Mouse (Mus musculus): ENCODE data around the gene Pdzd8. TPM values are rescaled to one million over a fixed set of nuclear protein-coding genes. Genes with fewer than 3 reads are reported as not detected.

The Pdzd8 gene
- polyA plus RNA-seq, 1 experiment from 2014 or later, result 12.7 TPM

GRCm38 (mm10) chr19:59350273-59350903 is 4.8 kb upstream of the Pdzd8 start:
- H3K9me3 ChIP-seq (ENCODE audit: control insufficient read depth, low read length), result no peaks in the 10 kb centered on the region
- no peak overlapping the region for H3K4me2 ChIP-seq
- no peaks in the 10 kb centered on the region for H3K36me3 ChIP-seq (ENCODE audit: control insufficient read depth, insufficient read depth, low read length)
- peak; percentile 29 for DNase-seq (ENCODE audit: low spot score)
- H3K27ac ChIP-seq (ENCODE audit: low read depth, low read length), result no peak overlapping the region
- no peak overlapping the region for H3K9ac ChIP-seq (ENCODE audit: low read depth, low read length)
- 56% methylated on average over 7 of the region's 7 CpGs for WGBS
- H3K27me3 ChIP-seq (replicated peaks; ENCODE audit: control insufficient read depth, insufficient read depth, low read length), result no peaks in the 10 kb centered on the region
- peaks cover 19% of the 10 kb centered on the region for H3K4me1 ChIP-seq (replicated peaks; ENCODE audit: control insufficient read depth, insufficient read depth, low read length)
- no peak overlapping the region for H3K4me3 ChIP-seq (ENCODE audit: low read depth, low read length)
- ATAC-seq (replicated peaks; ENCODE audit: low FRiP score), result no peak

GRCm38 (mm10) chr19:59349329-59349960 is 3.9 kb upstream of the Pdzd8 start:
- H3K27me3 ChIP-seq (replicated peaks; ENCODE audit: control insufficient read depth, insufficient read depth, low read length), result no peaks in the 10 kb centered on the region
- WGBS, result 82% methylated on average over 6 of the region's 6 CpGs
- no peak overlapping the region for H3K27ac ChIP-seq (ENCODE audit: low read depth, low read length)

GRCm38 (mm10) chr19:59346325-59346724 is 745 bp upstream of the Pdzd8 start:
- Histone ChIP-seq H3K4me1 (replicated peaks; ENCODE audit: control insufficient read depth, insufficient read depth, low read length) (peaks cover 12% of the 10 kb centered on the region), H3K9ac (ENCODE audit: low read depth, low read length) (peak overlapping the region; percentile 93), H3K36me3 (ENCODE audit: control insufficient read depth, insufficient read depth, low read length) (no peaks in the 10 kb centered on the region), H3K27me3 (replicated peaks; ENCODE audit: control insufficient read depth, insufficient read depth, low read length) (no peaks in the 10 kb centered on the region), H3K27ac (ENCODE audit: low read depth, low read length) (peak overlapping the region; percentile 92), H3K4me3 (ENCODE audit: low read depth, low read length) (peak overlapping the region; percentile 94), H3K9me3 (ENCODE audit: control insufficient read depth, low read length) (no peaks in the 10 kb centered on the region), H3K4me2 (peak overlapping the region; percentile 97)
- DNase-seq (ENCODE audit: low spot score), result no peak
- WGBS, result 3% methylated on average over 11 of the region's 11 CpGs
- no peak for ATAC-seq (replicated peaks; ENCODE audit: low FRiP score)

More at GRCm38 (mm10) chr19:59349329-59349960, 3.9 kb upstream of the Pdzd8 start:
- Histone ChIP-seq H3K9ac (ENCODE audit: low read depth, low read length) (no peak overlapping the region), H3K4me3 (ENCODE audit: low read depth, low read length) (no peak overlapping the region), H3K4me2 (no peak overlapping the region), H3K36me3 (ENCODE audit: control insufficient read depth, insufficient read depth, low read length) (no peaks in the 10 kb centered on the region), H3K9me3 (ENCODE audit: control insufficient read depth, low read length) (no peaks in the 10 kb centered on the region), H3K4me1 (replicated peaks; ENCODE audit: control insufficient read depth, insufficient read depth, low read length) (peaks cover 12% of the 10 kb centered on the region; the same call in 1 of the 2 replicates)
- ATAC-seq (replicated peaks; ENCODE audit: low FRiP score), result no peak
- no peak for DNase-seq (ENCODE audit: low spot score)

- peak overlapping the region; percentile 92 for H3K27ac ChIP-seq (ENCODE audit: low read depth, low read length)
- 0 out of 2 replicates have a peak, but pooled peaks cover 2% of the 10 kb centered on the region for H3K36me3 ChIP-seq (ENCODE audit: control insufficient read depth, insufficient read depth, low read length)
- H3K27me3 ChIP-seq (replicated peaks; ENCODE audit: control insufficient read depth, insufficient read depth, low read length), result no peaks in the 10 kb centered on the region
- peak overlapping the region; percentile 93 for H3K9ac ChIP-seq (ENCODE audit: low read depth, low read length)
- H3K4me2 ChIP-seq, result peak overlapping the region; percentile 97
- ATAC-seq (replicated peaks; ENCODE audit: low FRiP score) (peak; percentile 48), DNase-seq (ENCODE audit: low spot score) (peak; percentile 78)
- under 1% methylated on average over 57 of the region's 70 CpGs for WGBS
- no peaks in the 10 kb centered on the region for H3K9me3 ChIP-seq (ENCODE audit: control insufficient read depth, low read length)
- peaks cover 16% of the 10 kb centered on the region for H3K4me1 ChIP-seq (replicated peaks; ENCODE audit: control insufficient read depth, insufficient read depth, low read length)
- peak overlapping the region; percentile 94 for H3K4me3 ChIP-seq (ENCODE audit: low read depth, low read length)
Measured at GRCm38 (mm10) chr19:59345081-59345657, 411 bp downstream of the Pdzd8 start.

GRCm38 (mm10) chr19:59344304-59344711 is 1.3 kb downstream of the Pdzd8 start:
- WGBS, result under 1% methylated on average over 14 of the region's 14 CpGs
- H3K9ac ChIP-seq (ENCODE audit: low read depth, low read length), result peak overlapping the region; percentile 93
- H3K4me1 ChIP-seq (replicated peaks; ENCODE audit: control insufficient read depth, insufficient read depth, low read length), result peaks cover 16% of the 10 kb centered on the region
- H3K4me2 ChIP-seq, result peak overlapping the region; percentile 97
- peak; percentile 53 for DNase-seq (ENCODE audit: low spot score)
- no peaks in the 10 kb centered on the region for H3K27me3 ChIP-seq (replicated peaks; ENCODE audit: control insufficient read depth, insufficient read depth, low read length)
- peak overlapping the region; percentile 94 for H3K4me3 ChIP-seq (ENCODE audit: low read depth, low read length)
- ATAC-seq (replicated peaks; ENCODE audit: low FRiP score), result peak; percentile 16; the same call in 1 of the 2 replicates
- peak overlapping the region; percentile 92 for H3K27ac ChIP-seq (ENCODE audit: low read depth, low read length)
- 0 out of 2 replicates have a peak, but pooled peaks cover 2% of the 10 kb centered on the region for H3K36me3 ChIP-seq (ENCODE audit: control insufficient read depth, insufficient read depth, low read length)
- H3K9me3 ChIP-seq (ENCODE audit: control insufficient read depth, low read length), result no peaks in the 10 kb centered on the region

- H3K27me3 ChIP-seq (replicated peaks; ENCODE audit: control insufficient read depth, insufficient read depth, low read length), result no peaks in the 10 kb centered on the region
- H3K27ac ChIP-seq (ENCODE audit: low read depth, low read length), result no peak overlapping the region
- H3K4me1 ChIP-seq (replicated peaks; ENCODE audit: control insufficient read depth, insufficient read depth, low read length), result peaks cover 23% of the 10 kb centered on the region
- H3K4me2 ChIP-seq, result peak overlapping the region; percentile 97
- no peaks in the 10 kb centered on the region for H3K9me3 ChIP-seq (ENCODE audit: control insufficient read depth, low read length)
- peak overlapping the region; percentile 94 for H3K4me3 ChIP-seq (ENCODE audit: low read depth, low read length)
- ATAC-seq (replicated peaks; ENCODE audit: low FRiP score) (no peak), DNase-seq (ENCODE audit: low spot score) (no peak)
- 39% methylated on average over 2 of the region's 2 CpGs for WGBS
- H3K36me3 ChIP-seq (ENCODE audit: control insufficient read depth, insufficient read depth, low read length), result 0 out of 2 replicates have a peak, but pooled peaks cover 2% of the 10 kb centered on the region
- peak overlapping the region; percentile 46 for H3K9ac ChIP-seq (ENCODE audit: low read depth, low read length)
Measured at GRCm38 (mm10) chr19:59342964-59343363, 2.6 kb downstream of the Pdzd8 start.

GRCm38 (mm10) chr19:59339908-59340307 is 5.7 kb downstream of the Pdzd8 start:
- H3K4me1 ChIP-seq (replicated peaks; ENCODE audit: control insufficient read depth, insufficient read depth, low read length), result peaks cover 29% of the 10 kb centered on the region
- H3K27ac ChIP-seq (ENCODE audit: low read depth, low read length), result no peak overlapping the region
- H3K27me3 ChIP-seq (replicated peaks; ENCODE audit: control insufficient read depth, insufficient read depth, low read length), result no peaks in the 10 kb centered on the region
- H3K4me3 ChIP-seq (ENCODE audit: low read depth, low read length), result no peak overlapping the region
- no peak for DNase-seq (ENCODE audit: low spot score)
- no peak overlapping the region for H3K4me2 ChIP-seq
- ATAC-seq (replicated peaks; ENCODE audit: low FRiP score), result no peak
- 82% methylated on average over 3 of the region's 3 CpGs for WGBS
- H3K9ac ChIP-seq (ENCODE audit: low read depth, low read length), result no peak overlapping the region
- H3K9me3 ChIP-seq (ENCODE audit: control insufficient read depth, low read length), result no peaks in the 10 kb centered on the region
- 0 out of 2 replicates have a peak, but pooled peaks cover 4% of the 10 kb centered on the region for H3K36me3 ChIP-seq (ENCODE audit: control insufficient read depth, insufficient read depth, low read length)

- no peak overlapping the region for H3K4me2 ChIP-seq
- 0 out of 2 replicates have a peak, but pooled peaks cover 4% of the 10 kb centered on the region for H3K36me3 ChIP-seq (ENCODE audit: control insufficient read depth, insufficient read depth, low read length)
- no peaks in the 10 kb centered on the region for H3K9me3 ChIP-seq (ENCODE audit: control insufficient read depth, low read length)
- H3K4me1 ChIP-seq (replicated peaks; ENCODE audit: control insufficient read depth, insufficient read depth, low read length), result peaks cover 32% of the 10 kb centered on the region
- H3K4me3 ChIP-seq (ENCODE audit: low read depth, low read length), result no peak overlapping the region
- H3K27me3 ChIP-seq (replicated peaks; ENCODE audit: control insufficient read depth, insufficient read depth, low read length), result no peaks in the 10 kb centered on the region
- no peak overlapping the region for H3K9ac ChIP-seq (ENCODE audit: low read depth, low read length)
- 0 out of 2 replicates have a peak, but pooled peaks have one; percentile 39 for ATAC-seq (replicated peaks; ENCODE audit: low FRiP score)
- no peak for DNase-seq (ENCODE audit: low spot score)
- WGBS, result 82% methylated on average over 3 of the region's 3 CpGs
- H3K27ac ChIP-seq (ENCODE audit: low read depth, low read length), result no peak overlapping the region
Measured at GRCm38 (mm10) chr19:59337872-59338681, 7.5 kb downstream of the Pdzd8 start.

Data from liver, embryonic 11.5 days (tissue).